Mouse (Mus musculus) gastrocnemius, postnatal 4 days (tissue): ENCODE results near the gene Rpl29. TPM values are rescaled to one million over a fixed set of nuclear protein-coding genes. Genes with fewer than 3 reads are reported as not detected.

Experiments
- DNase-seq, 2 experiments: peaks; one replicate each; pipeline ENCODE4 v3.0.0; 2021 to 2022; ENCODE audit warnings: low spot score in 2 of 2, mixed read lengths in 2 of 2
- total RNA-seq, 2 experiments: library from RNA; stranded (reverse); gene quantifications; 2 replicates each; pipeline ENCODE4 v1.2.3; 2021

The Rpl29 gene
- total RNA-seq, 2 experiments from 2014 or later = 526 to 599 TPM

DNA sequence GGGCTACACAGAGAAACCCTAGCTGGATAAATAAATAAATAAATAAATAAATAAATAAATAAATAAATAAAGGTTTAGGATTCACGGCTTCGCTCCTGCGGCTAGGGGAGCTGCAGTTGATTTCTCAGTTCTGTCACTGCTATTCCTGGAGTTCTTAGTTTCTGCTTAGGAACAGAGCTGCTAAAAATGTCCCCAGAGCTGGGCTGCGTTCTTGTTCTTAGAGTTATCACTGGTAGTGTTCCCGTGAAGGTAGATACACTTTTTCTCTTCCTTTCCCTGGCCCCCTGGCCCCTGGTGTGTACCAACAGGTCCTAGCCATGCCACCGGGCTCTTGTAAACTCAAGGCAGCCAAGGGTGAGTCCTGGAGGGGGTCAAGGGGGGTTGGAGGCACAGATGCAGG is 12.4 kb upstream of the Rpl29 start:
- DNase-seq = no peak

GRCm38 (mm10) chr9:106417841-106418625 is 11.2 kb upstream of the Rpl29 start:
- peak; percentile 65 to 84 for DNase-seq

DNA sequence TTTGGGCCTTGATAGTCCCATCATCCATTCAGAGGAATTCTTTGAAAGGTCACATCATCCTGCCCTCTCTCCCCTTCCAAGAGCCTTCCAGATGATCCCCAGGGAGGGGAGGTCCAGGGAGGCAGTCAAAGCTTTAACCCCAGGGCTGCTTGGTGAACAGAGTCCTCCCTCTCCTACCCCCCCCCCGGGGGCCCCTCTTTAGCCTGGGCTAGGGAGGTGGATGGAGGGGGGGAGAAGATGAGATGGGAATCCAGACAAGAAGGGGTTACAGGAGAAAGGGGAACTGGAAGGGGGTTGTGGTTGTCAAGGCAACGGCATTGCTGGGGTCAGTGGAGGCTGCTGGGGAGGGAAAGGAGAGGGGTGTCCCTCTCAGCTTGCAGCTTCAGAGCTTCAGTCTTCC is 8.6 kb upstream of the Rpl29 start:
- DNase-seq = no peak

DNA sequence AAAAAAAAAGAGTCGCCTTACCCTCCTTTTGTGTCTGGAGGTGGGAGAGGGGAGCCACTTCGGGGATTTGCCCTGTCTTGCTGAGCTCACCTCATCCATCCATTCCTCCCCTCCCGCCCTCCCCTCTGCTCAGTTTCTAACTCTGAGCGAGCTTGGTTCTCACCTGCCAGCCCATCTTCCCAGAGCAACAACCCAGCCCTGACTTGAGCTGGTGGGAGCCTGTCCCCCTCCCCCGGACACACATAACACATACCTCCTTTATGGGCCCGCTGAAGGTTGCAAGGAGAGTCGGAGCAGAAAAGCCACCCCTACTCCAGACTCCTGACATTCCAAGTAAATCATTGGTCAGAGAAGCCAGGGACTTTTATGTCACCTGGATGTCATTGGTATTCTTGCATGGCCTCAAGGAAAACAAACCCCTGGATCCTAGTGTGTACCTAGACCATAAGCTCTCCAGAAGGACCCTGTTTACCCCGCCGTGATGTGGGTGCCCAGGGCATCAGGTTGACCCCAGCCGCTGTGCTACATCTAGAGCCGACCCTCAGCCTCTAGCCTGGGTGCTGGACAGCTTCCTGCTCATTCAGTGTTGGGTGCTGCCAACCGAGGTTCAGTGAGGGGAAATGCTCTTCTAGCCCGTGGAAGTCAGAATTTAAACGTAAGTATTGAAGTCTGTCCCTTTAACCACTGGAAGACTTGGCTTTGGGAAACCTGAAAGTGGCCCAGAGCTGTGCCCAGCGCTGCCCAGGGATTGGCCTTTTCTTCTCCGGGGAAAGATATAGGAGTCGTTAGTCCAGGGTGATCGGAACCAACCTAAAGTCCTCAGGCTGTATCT is 8.0 kb upstream of the Rpl29 start:
- no peak for DNase-seq

DNA sequence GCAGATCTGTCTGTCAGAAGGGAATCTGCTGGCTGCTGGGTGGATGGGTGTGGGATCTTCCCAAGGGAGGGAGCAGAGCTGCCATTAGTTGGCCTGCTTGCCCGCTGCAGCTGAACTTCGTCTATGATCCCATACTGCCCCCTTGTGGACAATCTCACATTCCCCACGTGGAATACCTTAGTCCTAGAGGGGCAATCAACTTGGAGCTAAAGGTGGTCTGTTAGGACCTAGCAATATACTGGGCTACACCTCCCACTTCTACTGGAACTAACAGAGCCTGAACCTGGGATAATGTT is 7.4 kb upstream of the Rpl29 start:
- peak; percentile 75 to 85 for DNase-seq

DNA sequence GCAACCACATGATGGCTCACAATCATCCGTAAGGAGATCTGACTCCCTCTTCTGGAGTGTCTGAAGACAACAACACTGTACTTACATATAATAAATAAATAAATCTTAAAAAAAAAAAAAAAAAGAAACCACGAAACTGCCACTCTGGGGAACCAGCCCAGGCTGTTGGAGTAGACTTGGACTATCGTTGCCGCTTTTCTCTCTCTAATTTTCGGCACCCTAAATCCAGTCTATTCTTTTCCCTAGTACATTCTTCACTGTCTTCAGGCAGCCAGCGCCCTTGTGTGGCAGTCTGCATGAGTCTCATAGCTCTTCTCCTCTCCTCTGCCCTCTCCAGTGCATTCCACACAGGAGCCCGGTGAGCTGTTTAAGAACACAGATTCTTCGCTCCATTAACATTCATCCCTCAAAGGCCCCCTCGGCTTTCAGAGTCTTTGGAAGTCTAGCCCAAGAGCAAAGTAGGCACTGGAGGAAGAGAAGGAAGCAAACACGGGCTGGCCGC is 484 bp upstream of the Rpl29 start:
- DNase-seq = no peak

- no peak for DNase-seq
These were observed 686 bp downstream of the Rpl29 start for GRCm38 (mm10) chr9:106430015-106430264.

DNA sequence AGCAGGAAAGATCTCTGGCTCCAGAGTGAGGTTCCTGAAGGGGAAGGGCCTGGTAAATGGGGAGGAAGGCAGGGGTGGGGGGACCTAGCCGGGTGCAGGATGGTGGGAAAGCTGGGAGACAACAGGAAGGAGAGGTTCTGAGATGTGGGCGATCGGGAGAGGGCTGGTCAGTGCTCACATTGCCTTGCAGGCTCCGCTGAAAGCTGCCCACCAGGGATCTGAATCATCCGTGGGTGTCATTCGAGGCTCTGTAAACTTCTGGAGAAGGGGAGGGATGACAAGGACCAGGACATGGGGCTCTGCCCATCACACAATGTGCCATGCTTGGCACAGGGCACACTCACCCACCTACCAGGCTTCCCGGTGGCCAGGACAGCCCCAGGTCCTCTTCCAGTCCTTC is 4.1 kb downstream of the Rpl29 start:
- DNase-seq = no peak

- no peak for DNase-seq
These were observed 7.3 kb downstream of the Rpl29 start for GRCm38 (mm10) chr9:106436566-106436965.

- no peak for DNase-seq
These were observed 13.4 kb downstream of the Rpl29 start for GRCm38 (mm10) chr9:106442680-106443079.

DNA sequence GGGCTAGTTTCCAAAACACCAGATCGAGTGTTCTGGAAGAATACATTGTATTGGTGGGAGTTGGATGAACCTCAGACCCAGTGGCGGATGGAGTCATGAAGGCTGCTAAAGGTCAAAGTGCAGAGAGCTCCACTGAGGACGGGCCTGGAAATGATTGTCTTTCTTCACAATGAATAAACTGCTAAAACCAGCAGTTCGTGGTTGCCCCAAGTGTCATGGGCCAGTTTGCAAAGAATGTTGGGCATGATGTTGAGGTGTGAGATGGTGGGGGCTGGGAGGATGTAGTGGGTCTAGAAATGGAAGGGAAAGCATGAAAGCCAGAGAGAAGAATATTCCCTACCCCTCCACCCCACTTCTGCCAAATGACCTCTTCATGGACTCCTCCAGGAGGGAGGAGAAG is 15.6 kb downstream of the Rpl29 start:
- DNase-seq = no peak

GRCm38 (mm10) chr9:106447348-106447747 is 18.1 kb downstream of the Rpl29 start, which contains the start of the genes Abhd14b and Abhd14a:
TSS of gene Abhd14b (plus strand) at chr9:106447459.
TSS of gene Abhd14a (minus strand) at chr9:106447678.
- peak; percentile 83 to 94 for DNase-seq

DNA sequence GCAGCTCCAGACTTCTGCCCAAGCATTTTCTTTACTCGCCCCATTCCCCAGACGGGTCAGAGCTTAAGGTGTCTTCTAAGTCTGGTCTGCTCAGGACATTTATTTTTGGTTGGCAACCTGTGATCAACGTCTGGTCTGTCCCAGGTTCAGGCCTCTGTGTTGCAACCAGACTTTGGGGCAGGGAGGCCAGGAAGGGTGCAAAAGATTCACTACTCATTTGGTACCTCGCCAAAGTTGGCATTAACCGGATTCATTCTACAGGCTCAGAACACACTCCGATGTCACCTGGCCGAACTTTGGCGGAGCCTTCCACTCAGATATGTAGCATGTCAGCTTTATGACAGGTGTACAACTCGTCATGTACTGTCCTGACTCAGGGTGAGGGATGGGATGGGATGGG is 18.7 kb downstream of the Rpl29 start:
- DNase-seq = peak in 1 of 2 experiments; percentile 25

DNA sequence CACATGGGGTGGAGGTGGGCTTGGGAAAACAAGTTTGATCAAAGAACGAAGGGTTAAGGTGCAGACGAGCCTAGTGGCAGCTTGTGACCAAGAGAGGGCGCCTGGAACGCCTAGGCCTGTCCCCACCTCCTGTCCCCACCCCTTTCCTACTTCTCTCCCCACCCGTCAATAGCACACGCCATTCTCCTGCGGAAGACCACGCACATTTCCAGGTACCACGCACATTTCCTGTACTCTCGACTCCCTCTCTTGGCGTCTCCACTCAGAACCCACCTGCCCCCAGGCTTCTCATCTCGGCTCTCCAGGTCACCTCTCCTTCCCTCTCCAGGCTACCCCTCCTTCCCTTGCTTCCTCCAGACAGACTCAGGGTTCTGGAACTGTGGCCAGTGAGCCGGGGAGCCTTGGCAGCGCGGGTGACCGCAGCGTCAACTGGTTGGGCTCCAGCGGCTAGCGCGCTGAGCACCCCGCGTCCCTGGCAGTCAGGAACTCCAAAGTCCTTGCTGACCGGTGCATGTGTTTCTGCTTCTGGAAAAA is 19.3 kb downstream of the Rpl29 start:
- DNase-seq = peak; percentile 54 to 77

GRCm38 (mm10) chr9:106449947-106450346 is 20.7 kb downstream of the Rpl29 start:
- DNase-seq = peak in 1 of 2 experiments; percentile 19

DNA sequence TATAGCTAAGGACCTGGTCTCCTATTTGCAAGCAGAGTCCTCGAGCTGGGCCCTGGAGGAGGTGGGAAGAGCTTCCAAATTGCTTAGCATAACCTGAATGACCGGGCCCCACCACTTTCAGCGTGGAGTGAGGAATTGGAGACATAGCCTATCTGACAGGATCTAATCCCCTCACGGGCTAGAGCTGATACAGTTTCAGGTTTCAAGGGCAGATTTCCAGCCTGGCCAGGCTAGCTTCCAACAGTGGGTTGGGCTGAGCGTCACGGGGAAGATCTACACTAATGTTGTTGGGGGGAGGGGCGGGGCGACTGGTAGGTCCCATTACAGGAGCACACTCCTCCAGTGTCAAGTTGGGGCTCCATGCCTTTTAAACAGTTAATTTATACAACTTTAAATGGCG is 21.4 kb downstream of the Rpl29 start:
- peak in 1 of 2 experiments; percentile 70 for DNase-seq

GRCm38 (mm10) chr9:106451298-106451697 is 22.0 kb downstream of the Rpl29 start:
- DNase-seq = no peak

GRCm38 (mm10) chr9:106451899-106452298 is 22.6 kb downstream of the Rpl29 start:
- DNase-seq = no peak

GRCm38 (mm10) chr9:106452351-106452750 is 23.1 kb downstream of the Rpl29 start:
- DNase-seq = no peak

- DNase-seq = no peak
These were observed 23.6 kb downstream of the Rpl29 start for GRCm38 (mm10) chr9:106452821-106453220.

DNA sequence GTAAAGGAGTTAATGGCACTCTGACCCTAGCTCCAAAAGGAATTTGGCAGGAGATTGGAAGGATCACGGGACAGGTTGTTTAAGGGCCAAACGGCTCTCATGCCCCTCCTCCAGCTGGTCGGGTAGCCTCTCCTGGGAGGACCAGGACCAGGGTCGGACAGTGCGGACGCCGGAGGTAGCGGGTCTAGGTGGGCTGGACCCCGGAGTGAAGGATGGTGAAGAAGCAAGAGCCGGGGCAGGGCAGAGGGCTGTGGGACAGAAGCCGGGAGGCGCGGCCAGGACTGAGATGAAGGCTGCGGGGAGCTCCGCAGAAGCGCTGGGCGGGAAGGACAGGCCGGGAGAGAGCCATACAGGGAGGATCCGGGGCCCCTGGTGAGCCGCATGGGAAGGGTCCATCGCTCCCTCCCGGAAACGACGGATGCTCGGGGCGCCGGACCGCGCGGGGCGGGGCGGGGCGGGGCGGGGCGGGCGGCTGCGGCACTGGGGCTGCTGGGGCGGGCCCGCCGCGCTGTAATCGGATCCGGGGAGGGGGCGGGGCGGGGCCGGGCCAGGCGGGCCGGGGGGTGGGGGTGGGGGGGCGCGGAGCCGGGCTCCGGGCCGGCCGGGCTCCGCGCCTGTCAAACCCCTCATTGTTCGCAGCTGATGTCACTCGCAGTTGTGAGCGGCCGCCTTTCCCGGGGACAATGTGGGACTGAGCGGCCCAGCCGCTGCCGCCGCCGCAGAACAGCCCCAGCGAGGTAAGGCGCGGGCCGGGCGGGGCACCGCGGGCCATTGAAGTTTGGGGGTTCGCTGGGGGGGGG is 24.2 kb downstream of the Rpl29 start, which contains the start of gene Pcbp4:
TSS of gene Pcbp4 (plus strand) at position 21 of the 800 bp plus-strand sequence.
- peak in 1 of 2 experiments; percentile 73 for DNase-seq
